In genomic region chr4:132210325-132210724, GRCm38 (mm10) we compare ENCODE assay signal across 8 mouse cellular contexts. TPM values are rescaled to one million over a fixed set of nuclear protein-coding genes. Genes with fewer than 3 reads are reported as not detected.
DNase-seq lines count a peak whose midpoint lies in the region; ATAC-seq lines count a peak whose summit lies in the region.

No protein-coding gene starts in this region.

- peaks cover 10% of the 10 kb centered on the region for H3K36me3 ChIP-seq in neural tube, embryonic 11.5 days (ENCODE audit: control insufficient read depth, insufficient read depth, low read length)
- H3K36me3 ChIP-seq in forebrain, embryonic 10.5 days (replicated peaks), result peaks cover 56% of the 10 kb centered on the region
- peaks cover 32% of the 10 kb centered on the region for H3K36me3 ChIP-seq in limb, embryonic 15.5 days
- H3K36me3 ChIP-seq in stomach, embryonic 16.5 days (ENCODE audit: control insufficient read depth, insufficient read depth, low read length), result peaks cover 8% of the 10 kb centered on the region; the same call in 1 of the 2 replicates

- no peaks in the 10 kb centered on the region for H3K27me3 ChIP-seq in neural tube, embryonic 11.5 days (ENCODE audit: control insufficient read depth, insufficient read depth, low read length)
- H3K27me3 ChIP-seq in forebrain, embryonic 10.5 days (ENCODE audit: poor library complexity, severe bottlenecking), result no peaks in the 10 kb centered on the region
- no peaks in the 10 kb centered on the region for H3K27me3 ChIP-seq in limb, embryonic 15.5 days
- H3K27me3 ChIP-seq in stomach, embryonic 16.5 days (ENCODE audit: control insufficient read depth, insufficient read depth, low read length), result no peaks in the 10 kb centered on the region

- WGBS in neural tube, embryonic 11.5 days, result 58% methylated on average over 2 of the region's 2 CpGs
- 72% methylated on average over 2 of the region's 2 CpGs for WGBS in forebrain, embryonic 10.5 days
- 31% methylated on average over 2 of the region's 2 CpGs for WGBS in limb, embryonic 15.5 days
- WGBS in stomach, embryonic 16.5 days, result 12% methylated on average over 2 of the region's 2 CpGs

- peak overlapping the region; percentile 86 for H3K4me2 ChIP-seq in neural tube, embryonic 11.5 days (ENCODE audit: low read depth)
- H3K4me2 ChIP-seq in limb, embryonic 15.5 days, result peak overlapping the region; percentile 67
- H3K4me2 ChIP-seq in stomach, embryonic 16.5 days (ENCODE audit: low read depth, low read length), result peak overlapping the region; percentile 71

- no peaks in the 10 kb centered on the region for H3K9me3 ChIP-seq in neural tube, embryonic 11.5 days (ENCODE audit: control insufficient read depth, low read length)
- no peaks in the 10 kb centered on the region for H3K9me3 ChIP-seq in forebrain, embryonic 10.5 days
- H3K9me3 ChIP-seq in limb, embryonic 15.5 days, result no peaks in the 10 kb centered on the region
- no peaks in the 10 kb centered on the region for H3K9me3 ChIP-seq in stomach, embryonic 16.5 days (replicated peaks; ENCODE audit: control insufficient read depth, low read length)

- peak overlapping the region; percentile 100 for H3K9ac ChIP-seq in neural tube, embryonic 11.5 days (ENCODE audit: low read length)
- H3K9ac ChIP-seq in limb, embryonic 15.5 days, result peak overlapping the region; percentile 99
- peak overlapping the region; percentile 99 for H3K9ac ChIP-seq in stomach, embryonic 16.5 days (ENCODE audit: low read length)

- DNase-seq in neural tube, embryonic 11.5 days (ENCODE audit: low spot score), result no peak
- no peak for DNase-seq in neural tube, embryonic 10.5 days (ENCODE audit: extremely low spot score, low spot score)
- DNase-seq in forebrain, embryonic 10.5 days (ENCODE audit: extremely low spot score, low spot score), result no peak
- DNase-seq in right cerebral cortex, adult 18-20 months, result no peak
- DNase-seq in urinary bladder, postnatal 14 days (ENCODE audit: low spot score), result no peak
- DNase-seq in right cerebral cortex, postnatal 25 days, result no peak

- ATAC-seq in neural tube, embryonic 11.5 days (ENCODE audit: insufficient read depth, low FRiP score, low TSS enrichment), result no peak
- ATAC-seq in limb, embryonic 15.5 days (ENCODE audit: insufficient number of reproducible peaks, low FRiP score, low TSS enrichment, low read depth), result no peak
- ATAC-seq in stomach, embryonic 16.5 days (ENCODE audit: insufficient read depth, low FRiP score), result no peak

- H3K4me3 ChIP-seq in neural tube, embryonic 11.5 days (ENCODE audit: low read depth, low read length), result peak overlapping the region; percentile 100
- peak overlapping the region; percentile 100 for H3K4me3 ChIP-seq in forebrain, embryonic 10.5 days
- peak overlapping the region; percentile 98 for H3K4me3 ChIP-seq in limb, embryonic 15.5 days
- peak overlapping the region; percentile 97 for H3K4me3 ChIP-seq in stomach, embryonic 16.5 days (replicated peaks; ENCODE audit: low read length)

- peaks cover 8% of the 10 kb centered on the region for H3K4me1 ChIP-seq in neural tube, embryonic 11.5 days (ENCODE audit: control insufficient read depth, insufficient read depth, low read length)
- H3K4me1 ChIP-seq in forebrain, embryonic 10.5 days, result peaks cover 32% of the 10 kb centered on the region
- H3K4me1 ChIP-seq in limb, embryonic 15.5 days, result peaks cover 16% of the 10 kb centered on the region
- H3K4me1 ChIP-seq in stomach, embryonic 16.5 days (ENCODE audit: control insufficient read depth, insufficient read depth, low read length), result peaks cover 17% of the 10 kb centered on the region

- no peak overlapping the region for H3K27ac ChIP-seq in neural tube, embryonic 11.5 days (ENCODE audit: low read depth, low read length)
- H3K27ac ChIP-seq in forebrain, embryonic 10.5 days, result peak overlapping the region; percentile 100
- no peak overlapping the region for H3K27ac ChIP-seq in limb, embryonic 15.5 days
- H3K27ac ChIP-seq in stomach, embryonic 16.5 days (ENCODE audit: low read length), result no peak overlapping the region

RNA-seq across cellular contexts. Expression of gene Ythdf2, which starts 1.8 kb away (rescaled TPM):
- 159 and 169 TPM in 2 replicates for polyA plus RNA-seq in neural tube, embryonic 11.5 days (2014; fragmentation: Nextera tagmentation; extraction: Ambion mirVana)
- polyA plus RNA-seq in forebrain, embryonic 10.5 days (2016; fragmentation: Nextera tagmentation; extraction: Ambion mirVana), result 142 and 151 TPM in 2 replicates
- polyA plus RNA-seq in limb, embryonic 15.5 days (2015; fragmentation: Nextera tagmentation; extraction: Ambion mirVana), result 95.6 and 96.7 TPM in 2 replicates
- 75.6 and 84.2 TPM in 2 replicates for polyA plus RNA-seq in stomach, embryonic 16.5 days (2015; fragmentation: Nextera tagmentation; extraction: Ambion mirVana)

RNA-seq across cellular contexts. Expression of gene Gmeb1, which starts 51.1 kb away (rescaled TPM):
- 36.9 and 41.6 TPM in 2 replicates for polyA plus RNA-seq in neural tube, embryonic 11.5 days (2014; fragmentation: Nextera tagmentation; extraction: Ambion mirVana)
- 45.4 and 50.6 TPM in 2 replicates for polyA plus RNA-seq in forebrain, embryonic 10.5 days (2016; fragmentation: Nextera tagmentation; extraction: Ambion mirVana)
- polyA plus RNA-seq in limb, embryonic 15.5 days (2015; fragmentation: Nextera tagmentation; extraction: Ambion mirVana), result 34.1 and 35.6 TPM in 2 replicates
- polyA plus RNA-seq in stomach, embryonic 16.5 days (2015; fragmentation: Nextera tagmentation; extraction: Ambion mirVana), result 25.6 and 28.7 TPM in 2 replicates
